Mouse (Mus musculus) embryonic facial prominence, embryonic 15.5 days (tissue): Measurements from ENCODE around the gene Dyrk1a. TPM values are rescaled to one million over a fixed set of nuclear protein-coding genes. Genes with fewer than 3 reads are reported as not detected.
A peak's percentile ranks its signal among the peaks of the same experiment; 100 is the strongest.
"Not testable (repeated sequence)": the region's sequence is repeated elsewhere in the genome, so short reads cannot be mapped to it uniquely, and the experiment has no call there.

Experiments
- ATAC-seq: fragments of 200-750 bp; cut with Nextera tagmentation; 2 replicates; pipeline ENCODE4 v1.8.0; 2017; ENCODE audit warnings: low read depth, moderate TSS enrichment; ENCODE audit not compliant: insufficient number of reproducible peaks, low FRiP score, low TSS enrichment
- H3K27ac ChIP-seq: fragments of 300-500 bp; sonication (generic); replicated peaks from 2 replicates; pipeline ENCODE4 v1.5.1; 2015; ENCODE audit warnings: mild to moderate bottlenecking, inconsistent platforms
- H3K27me3 ChIP-seq: fragments of 300-500 bp; sonication (generic); 2 replicates; pipeline ENCODE4 v1.6.1; 2015; ENCODE audit warnings: inconsistent platforms
- H3K36me3 ChIP-seq: fragments of 300-500 bp; sonication (generic); 2 replicates; pipeline ENCODE4 v1.6.1; 2015; ENCODE audit warnings: mild to moderate bottlenecking, inconsistent platforms
- H3K4me1 ChIP-seq: fragments of 300-500 bp; sonication (generic); 2 replicates; pipeline ENCODE4 v1.6.1; 2015; ENCODE audit warnings: inconsistent platforms
- H3K4me2 ChIP-seq: fragments of 300-500 bp; sonication (generic); replicated peaks from 2 replicates; pipeline ENCODE4 v1.6.1; 2015; ENCODE audit warnings: mild to moderate bottlenecking, inconsistent platforms
- H3K4me3 ChIP-seq: fragments of 300-500 bp; sonication (generic); replicated peaks from 2 replicates; pipeline ENCODE4 v1.5.1; 2015; ENCODE audit warnings: mild to moderate bottlenecking, inconsistent platforms
- H3K9ac ChIP-seq: fragments of 300-500 bp; sonication (generic); 2 replicates; pipeline ENCODE4 v1.6.1; 2015; ENCODE audit warnings: inconsistent platforms
- H3K9me3 ChIP-seq: fragments of 300-500 bp; sonication (generic); replicated peaks from 2 replicates; pipeline ENCODE4 v1.6.1; 2016; ENCODE audit warnings: inconsistent platforms
- WGBS: fragments of 180-500 bp; shearing (Covaris S2); methylation state at CpG from one replicate; pipeline ENCODE4 v1.1.7; 2015; 5-methylcytosine and 5-hydroxymethylcytosine counted together
- polyA plus RNA-seq: library from polyadenylated mRNA; unstranded; fragments of >200 nt; fragmentation: Nextera tagmentation; extraction: Ambion mirVana; gene quantifications from 2 replicates; pipeline ENCODE4 v1.2.1, GENCODE M21; 2015

Dyrk1a gene
- polyA plus RNA-seq, 1 experiment from 2014 or later = 9.1 TPM

- Histone ChIP-seq H3K4me1 (no peaks in the 10 kb centered on the region), H3K4me2 (no peak overlapping the region), H3K27me3 (no peaks in the 10 kb centered on the region), H3K4me3 (no peak overlapping the region), H3K27ac (no peak overlapping the region), H3K9ac (no peak overlapping the region), H3K36me3 (peaks cover 41% of the 10 kb centered on the region), H3K9me3 (no peaks in the 10 kb centered on the region)
- 92% methylated on average over 4 of the region's 4 CpGs for whole genome bisulfite sequencing
- no peak for ATAC-seq
Measured at GRCm38 (mm10) chr16:94681760-94682159, 112.0 kb downstream of the Dyrk1a start.

GRCm38 (mm10) chr16:94683960-94684359, 114.2 kb downstream of the Dyrk1a start:
- Histone ChIP-seq H3K4me1 (no peaks in the 10 kb centered on the region), H3K4me3 (no peak overlapping the region), H3K27me3 (no peaks in the 10 kb centered on the region), H3K9ac (no peak overlapping the region), H3K36me3 (peaks cover 49% of the 10 kb centered on the region), H3K9me3 (no peaks in the 10 kb centered on the region), H3K4me2 (no peak overlapping the region), H3K27ac (no peak overlapping the region)
- WGBS = 78% methylated on average over 4 of the region's 4 CpGs
- ATAC-seq = no peak

DNA sequence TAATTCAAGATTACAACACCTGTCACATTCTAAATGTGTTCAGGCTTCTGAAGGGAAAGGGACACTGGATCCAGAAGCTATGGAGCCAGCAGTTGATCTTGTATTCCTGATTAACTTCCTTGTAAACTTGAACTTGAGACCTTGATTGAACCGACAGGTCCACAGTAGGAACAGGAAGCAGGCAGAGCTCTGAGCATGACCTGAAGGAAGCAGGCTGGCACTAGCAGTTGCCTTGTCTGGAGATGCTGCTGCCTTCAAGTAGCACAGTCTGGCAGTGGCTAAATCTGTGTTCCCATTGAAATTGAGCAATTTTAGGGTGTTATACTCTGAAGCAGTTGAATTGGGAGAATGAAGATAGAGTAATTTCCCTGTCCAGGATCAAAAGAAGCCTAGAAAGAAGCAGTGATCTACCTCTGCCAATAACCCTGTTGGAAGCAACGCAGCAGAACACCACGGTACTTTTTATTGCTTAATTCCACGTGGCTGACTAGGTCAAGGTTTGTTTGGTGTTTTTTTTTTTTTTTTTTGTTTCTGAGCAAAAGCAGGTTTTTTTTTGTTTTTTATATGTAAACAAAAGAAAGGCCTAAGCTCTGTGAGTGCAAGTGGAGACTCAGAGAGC, 124.0 kb downstream of the Dyrk1a start:
- H3K27ac ChIP-seq = no peak overlapping the region
- H3K9ac ChIP-seq = no peak overlapping the region
- H3K4me3 ChIP-seq = no peak overlapping the region
- no peaks in the 10 kb centered on the region for H3K9me3 ChIP-seq
- H3K4me2 ChIP-seq = no peak overlapping the region
- H3K4me1 ChIP-seq = no peaks in the 10 kb centered on the region; the same call in 1 of the 2 replicates
- no peaks in the 10 kb centered on the region for H3K27me3 ChIP-seq
- peaks cover 52% of the 10 kb centered on the region for H3K36me3 ChIP-seq
- no peak for ATAC-seq
- 73% methylated on average over 4 of the region's 4 CpGs for WGBS

GRCm38 (mm10) chr16:94697553-94697952, 127.7 kb downstream of the Dyrk1a start:
- no peak overlapping the region for H3K4me3 ChIP-seq
- no peak overlapping the region for H3K27ac ChIP-seq
- H3K9ac ChIP-seq = no peak overlapping the region
- WGBS = 85% methylated on average over 5 of the region's 5 CpGs
- no peaks in the 10 kb centered on the region; the same call in 1 of the 2 replicates for H3K4me1 ChIP-seq
- H3K9me3 ChIP-seq = no peaks in the 10 kb centered on the region
- H3K27me3 ChIP-seq = no peaks in the 10 kb centered on the region
- no peak for ATAC-seq
- no peak overlapping the region for H3K4me2 ChIP-seq
- peaks cover 32% of the 10 kb centered on the region for H3K36me3 ChIP-seq

DNA sequence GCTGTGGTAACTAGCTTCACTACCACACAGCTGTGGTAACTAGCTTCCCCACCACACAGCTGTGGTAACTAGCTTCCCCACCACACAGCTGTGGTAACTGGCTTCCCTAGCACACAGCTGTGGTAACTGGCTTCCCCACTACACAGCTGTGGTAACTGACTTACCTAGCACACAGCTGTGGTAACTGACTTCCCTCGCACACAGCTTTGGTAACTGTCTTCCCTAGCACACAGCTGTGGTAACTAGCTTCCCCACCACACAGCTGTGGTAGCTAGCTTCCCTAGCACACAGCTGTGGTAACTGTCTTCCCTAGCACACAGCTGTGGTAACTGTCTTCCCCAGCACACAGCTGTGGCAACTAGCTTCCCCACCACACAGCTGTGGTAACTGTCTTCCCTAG, 128.4 kb downstream of the Dyrk1a start:
- WGBS = 63% methylated on average over 1 of the region's 1 CpGs
- not testable (repeated sequence) for H3K27ac ChIP-seq, H3K4me3 ChIP-seq, ATAC-seq, H3K27me3 ChIP-seq, H3K4me1 ChIP-seq, H3K9ac ChIP-seq, H3K9me3 ChIP-seq, H3K4me2 ChIP-seq
- H3K36me3 ChIP-seq = peaks cover 25% of the 10 kb centered on the region

DNA sequence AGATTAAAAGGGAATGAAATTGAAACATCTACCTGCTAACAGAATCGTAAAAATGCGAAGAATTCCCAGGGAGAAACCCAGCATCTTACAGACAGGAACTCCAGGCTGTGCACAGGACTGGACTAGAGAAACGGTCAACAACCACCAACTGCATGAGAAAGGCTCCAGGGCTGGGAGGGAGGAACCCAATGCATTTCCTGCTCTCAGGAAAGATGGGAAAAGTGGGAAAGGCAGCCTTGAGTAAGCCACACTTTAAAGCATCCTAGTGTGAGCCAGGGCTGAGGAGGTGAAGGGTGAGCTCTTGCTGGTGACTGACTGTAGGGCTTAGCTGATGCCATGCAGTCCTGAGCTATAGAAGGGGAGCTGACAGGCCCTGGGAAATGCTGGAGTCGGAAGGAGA, 131.3 kb downstream of the Dyrk1a start:
- WGBS = 73% methylated on average over 4 of the region's 4 CpGs
- H3K27me3 ChIP-seq = no peaks in the 10 kb centered on the region
- no peak overlapping the region for H3K4me2 ChIP-seq
- no peak for ATAC-seq
- H3K4me3 ChIP-seq = no peak overlapping the region
- no peak overlapping the region for H3K27ac ChIP-seq
- no peaks in the 10 kb centered on the region for H3K4me1 ChIP-seq
- no peak overlapping the region for H3K9ac ChIP-seq
- H3K9me3 ChIP-seq = no peaks in the 10 kb centered on the region
- 0 out of 2 replicates have a peak, but pooled peaks cover 3% of the 10 kb centered on the region for H3K36me3 ChIP-seq

DNA sequence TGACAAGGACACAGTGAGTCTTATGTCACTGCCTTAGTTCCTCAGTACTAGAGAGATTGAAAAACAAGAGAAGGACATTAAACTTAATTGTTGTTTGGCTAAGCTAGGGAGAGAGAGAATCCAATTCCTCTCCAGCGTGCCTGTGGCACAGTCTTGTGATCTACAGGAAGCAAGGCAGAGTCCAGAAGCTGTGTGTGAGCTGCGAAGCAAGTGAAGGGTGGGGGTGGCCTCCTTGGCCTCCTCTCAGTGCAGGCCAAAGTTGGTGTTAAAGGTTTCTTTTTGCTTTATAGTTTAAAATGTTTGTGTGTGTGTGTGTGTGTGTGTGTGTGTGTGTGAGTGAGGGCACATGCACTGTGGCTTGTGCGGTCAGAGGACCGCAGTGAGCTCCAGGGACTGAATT, 132.2 kb downstream of the Dyrk1a start:
- Histone ChIP-seq H3K9me3 (no peaks in the 10 kb centered on the region), H3K36me3 (no peaks in the 10 kb centered on the region), H3K4me1 (no peaks in the 10 kb centered on the region), H3K4me3 (no peak overlapping the region), H3K27ac (no peak overlapping the region), H3K4me2 (no peak overlapping the region), H3K27me3 (no peaks in the 10 kb centered on the region), H3K9ac (no peak overlapping the region)
- ATAC-seq = no peak
- WGBS = 79% methylated on average over 4 of the region's 4 CpGs

DNA sequence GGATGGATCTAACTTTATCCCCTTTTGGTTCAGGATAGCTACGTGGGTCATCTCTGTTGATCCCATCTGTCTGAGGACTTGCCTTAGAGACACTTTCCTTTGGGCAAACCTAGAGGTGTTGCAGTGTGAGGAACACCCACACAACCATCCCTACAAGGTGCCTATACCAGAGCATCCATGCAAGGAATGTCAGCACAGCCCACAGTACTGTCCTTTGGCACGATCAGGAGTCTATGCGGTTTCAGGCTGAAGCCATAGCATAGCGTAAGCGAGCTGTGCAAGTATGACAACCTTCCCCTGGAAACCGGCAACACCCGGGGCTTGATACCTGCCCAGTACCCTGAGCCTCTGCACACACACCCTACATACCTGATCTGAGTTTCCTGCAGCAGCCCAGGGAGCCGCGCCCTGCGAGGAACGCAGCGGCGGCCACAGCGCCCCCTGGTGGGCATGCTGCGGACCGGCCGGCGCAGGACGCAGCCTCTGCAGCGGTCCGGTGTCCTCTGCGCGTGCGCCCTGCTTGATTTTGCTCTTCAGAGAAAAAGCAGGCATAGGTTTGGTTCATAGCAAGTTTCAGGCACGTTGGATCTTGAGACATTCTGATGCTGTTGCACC, 143.8 kb downstream of the Dyrk1a start:
- H3K9me3 ChIP-seq = no peaks in the 10 kb centered on the region
- H3K27me3 ChIP-seq = no peaks in the 10 kb centered on the region
- H3K4me2 ChIP-seq = peak overlapping the region; percentile 56
- H3K4me3 ChIP-seq = peak overlapping the region; percentile 33
- H3K4me1 ChIP-seq = peaks cover 9% of the 10 kb centered on the region; the same call in 1 of the 2 replicates
- ATAC-seq = peak; percentile 85
- WGBS = 7% methylated on average over 25 of the region's 25 CpGs
- H3K36me3 ChIP-seq = no peaks in the 10 kb centered on the region
- no peak overlapping the region for H3K27ac ChIP-seq
- H3K9ac ChIP-seq = no peak overlapping the region

GRCm38 (mm10) chr16:94714483-94714882, 144.7 kb downstream of the Dyrk1a start:
- no peaks in the 10 kb centered on the region for H3K36me3 ChIP-seq

DNA sequence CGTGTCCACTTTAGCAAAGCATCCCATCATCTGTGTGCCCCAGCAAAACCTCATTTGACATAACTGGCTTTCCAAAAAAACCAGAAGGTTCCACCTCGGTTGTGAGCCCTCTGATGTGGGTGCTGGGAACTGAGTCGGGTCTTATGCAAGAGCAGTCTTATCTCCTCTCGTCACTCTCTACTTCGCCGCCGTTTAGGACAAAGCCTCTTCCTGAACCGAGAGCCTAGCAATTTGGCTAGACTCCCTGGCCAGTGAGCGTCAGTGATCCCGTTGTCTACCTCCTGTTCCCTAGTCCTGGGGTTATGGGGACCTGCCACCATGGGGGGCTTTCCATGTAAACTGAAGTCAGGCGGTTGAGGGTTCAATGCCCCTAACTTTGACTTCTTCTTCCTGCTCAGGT, 147.2 kb downstream of the Dyrk1a start:
- Histone ChIP-seq H3K27me3 (0 out of 2 replicates have a peak, but pooled peaks cover 3% of the 10 kb centered on the region), H3K4me3 (no peak overlapping the region), H3K9ac (no peak overlapping the region), H3K4me2 (no peak overlapping the region), H3K27ac (no peak overlapping the region), H3K9me3 (no peaks in the 10 kb centered on the region), H3K4me1 (peaks cover 17% of the 10 kb centered on the region; the same call in 1 of the 2 replicates), H3K36me3 (no peaks in the 10 kb centered on the region)
- 91% methylated on average over 11 of the region's 11 CpGs for WGBS
- no peak for ATAC-seq

More at GRCm38 (mm10) chr16:94714483-94714882, 144.7 kb downstream of the Dyrk1a start:
- Histone ChIP-seq H3K27ac (no peak overlapping the region), H3K4me1 (peaks cover 16% of the 10 kb centered on the region; the same call in 1 of the 2 replicates), H3K9me3 (no peaks in the 10 kb centered on the region), H3K27me3 (no peaks in the 10 kb centered on the region), H3K4me3 (no peak overlapping the region), H3K4me2 (no peak overlapping the region), H3K9ac (no peak overlapping the region)
- WGBS = 73% methylated on average over 14 of the region's 14 CpGs
- ATAC-seq = no peak

- Histone ChIP-seq H3K4me1 (peaks cover 14% of the 10 kb centered on the region; the same call in 1 of the 2 replicates), H3K4me3 (no peak overlapping the region), H3K4me2 (no peak overlapping the region), H3K9me3 (no peaks in the 10 kb centered on the region), H3K36me3 (no peaks in the 10 kb centered on the region), H3K27me3 (0 out of 2 replicates have a peak, but pooled peaks cover 3% of the 10 kb centered on the region), H3K9ac (no peak overlapping the region), H3K27ac (peak overlapping the region; percentile 49)
- no peak for ATAC-seq
- 34% methylated on average over 4 of the region's 4 CpGs for WGBS
Measured at GRCm38 (mm10) chr16:94718919-94719318, 149.1 kb downstream of the Dyrk1a start.
